Mouse (Mus musculus) retina, postnatal 7 days (tissue): ENCODE data around the gene Tspan13.

Experiments
- DNase-seq: peaks from one replicate; pipeline ENCODE4 v3.0.0-alpha.2; 2012; ENCODE audit warnings: low read depth, low spot score

Gene Tspan13

DNA sequence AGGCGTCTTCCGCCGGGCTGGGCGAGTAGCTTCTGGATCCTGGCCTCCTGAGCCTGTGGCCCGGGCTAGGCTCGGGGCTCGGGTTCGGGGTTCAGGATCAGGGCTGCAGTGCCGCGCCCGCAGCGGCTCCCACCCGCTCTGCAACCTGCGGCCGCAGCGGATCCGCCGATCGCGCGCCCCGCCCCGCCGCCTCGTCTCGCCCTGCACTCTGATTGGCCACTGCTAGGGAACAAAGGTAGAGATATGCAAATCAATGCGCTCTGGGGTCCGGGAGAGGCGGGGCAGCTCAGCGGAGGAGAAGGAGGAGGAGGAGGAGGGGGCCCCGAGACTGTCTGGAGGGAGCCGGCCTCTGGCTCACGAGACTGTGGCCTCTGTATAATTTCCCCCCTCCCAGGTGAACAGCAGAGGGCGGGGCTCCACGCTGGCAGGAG, at the start of gene Tspan13:
Gene Tspan13 (minus strand): TSS at position 153 of the 431 bp plus-strand sequence.
- peak; percentile 81 for DNase-seq

DNA sequence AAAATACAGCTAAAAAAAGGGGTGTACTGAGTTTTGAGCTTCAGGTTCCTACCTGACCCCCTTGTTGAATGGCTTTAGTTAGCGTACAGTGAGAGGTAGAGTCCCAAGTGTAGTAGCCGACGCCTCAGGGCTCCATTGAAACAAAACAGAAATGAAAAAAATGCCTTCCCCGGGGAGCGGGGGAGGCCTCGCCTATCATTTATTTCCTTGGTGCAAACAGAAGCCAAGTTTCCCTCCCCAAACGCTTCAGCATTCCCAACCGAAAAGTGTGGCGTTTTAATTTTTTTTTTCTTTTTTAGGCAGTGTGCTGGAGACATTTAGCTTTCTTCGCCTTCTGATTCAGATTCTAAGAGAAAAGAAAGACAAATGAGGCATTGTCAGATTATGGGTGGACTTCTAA, 49.7 kb upstream of the Tspan13 start:
- DNase-seq = no peak

DNA sequence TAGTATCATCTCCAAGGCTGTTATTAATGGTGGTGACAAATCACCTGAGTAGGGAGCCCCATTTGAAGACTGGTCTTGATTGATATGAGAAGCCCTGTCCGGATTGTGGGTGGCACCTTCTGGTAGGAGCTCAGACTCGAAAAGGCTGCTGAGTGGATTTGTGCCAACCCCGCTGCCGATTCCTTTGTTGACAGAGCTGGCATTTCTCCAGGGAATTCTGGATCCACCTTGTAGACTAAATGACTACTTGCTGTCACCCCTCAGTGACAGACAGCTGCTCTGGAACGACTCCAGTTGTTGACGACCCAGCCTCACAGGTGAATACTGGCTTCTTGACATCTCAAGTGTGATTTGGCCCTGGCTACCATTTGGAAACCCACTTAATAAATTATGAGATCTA, 46.9 kb upstream of the Tspan13 start:
- no peak for DNase-seq

DNA sequence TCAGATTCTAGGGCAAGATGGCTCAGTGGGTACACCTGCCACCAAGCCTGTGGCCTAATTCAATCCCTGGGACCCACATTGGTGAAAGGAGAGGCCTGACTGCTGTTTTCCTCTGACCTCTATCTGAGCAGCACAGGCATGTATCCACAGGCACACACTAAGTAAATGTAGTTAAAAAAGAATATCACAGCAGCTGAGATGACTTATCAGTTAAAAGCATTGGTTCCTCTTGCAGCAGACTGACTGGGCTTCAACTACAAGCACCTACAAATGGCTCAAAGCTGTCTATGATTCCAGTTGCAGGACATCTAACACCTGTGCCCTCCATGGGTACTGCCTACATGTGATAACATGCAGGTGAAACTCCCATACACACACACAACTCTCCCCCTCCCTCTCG, 46.5 kb upstream of the Tspan13 start:
- no peak for DNase-seq

DNA sequence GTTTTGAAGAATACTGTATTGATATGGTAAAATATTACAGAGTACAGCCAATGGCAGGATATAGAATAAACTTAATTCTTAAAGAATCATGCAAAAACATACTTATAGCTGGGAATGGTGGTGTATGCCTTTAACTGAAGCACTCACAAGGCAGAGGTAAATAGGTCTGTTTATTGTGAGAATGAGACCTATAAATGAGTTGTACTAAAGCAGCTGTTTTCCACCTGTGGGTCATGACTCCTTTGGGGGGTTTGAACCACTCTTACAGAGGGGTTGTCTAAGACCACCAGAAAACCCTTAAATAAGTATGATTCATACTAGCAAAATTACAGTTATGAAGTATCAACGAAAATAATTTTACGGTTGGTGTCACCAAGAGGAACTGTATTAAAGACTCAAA, 43.1 kb upstream of the Tspan13 start:
- DNase-seq = no peak

DNA sequence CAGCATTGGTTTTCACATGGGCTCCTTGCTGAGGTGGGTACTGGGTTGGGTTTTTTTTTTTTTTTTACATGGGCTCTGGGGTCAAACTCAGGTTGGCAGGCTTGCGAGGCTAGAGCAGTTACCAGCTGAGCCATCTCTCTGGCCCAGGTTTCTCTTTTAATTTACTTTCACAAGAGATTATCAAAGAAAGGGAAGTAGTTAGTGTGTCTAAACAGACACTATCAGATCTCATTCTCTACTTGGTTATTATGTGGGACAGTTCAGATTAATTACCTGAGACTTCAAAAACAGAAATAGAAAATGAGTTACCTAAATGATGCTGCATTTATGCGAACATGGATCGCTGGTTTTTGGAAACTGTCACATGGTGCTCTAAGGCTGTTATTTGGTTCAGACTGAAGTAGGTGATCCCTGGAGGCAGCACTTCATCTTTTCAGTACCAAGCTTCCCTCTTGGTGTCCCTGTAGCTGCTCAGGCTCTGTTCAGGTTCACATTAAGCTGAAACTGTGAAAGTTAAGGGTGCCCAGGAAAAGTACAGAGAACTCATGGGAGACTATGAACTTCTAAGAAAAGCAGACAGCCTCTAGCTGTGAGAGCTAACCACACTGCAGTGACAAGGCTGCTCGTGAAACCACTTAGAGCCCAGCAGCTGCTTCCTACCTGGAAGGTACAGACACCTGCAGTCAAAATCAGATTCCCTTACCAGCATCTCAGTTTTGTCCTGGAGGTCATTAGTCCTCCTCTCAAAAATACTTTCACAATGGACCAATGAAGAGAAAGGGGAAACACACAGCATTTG, 36.0 kb upstream of the Tspan13 start:
- DNase-seq = no peak

DNA sequence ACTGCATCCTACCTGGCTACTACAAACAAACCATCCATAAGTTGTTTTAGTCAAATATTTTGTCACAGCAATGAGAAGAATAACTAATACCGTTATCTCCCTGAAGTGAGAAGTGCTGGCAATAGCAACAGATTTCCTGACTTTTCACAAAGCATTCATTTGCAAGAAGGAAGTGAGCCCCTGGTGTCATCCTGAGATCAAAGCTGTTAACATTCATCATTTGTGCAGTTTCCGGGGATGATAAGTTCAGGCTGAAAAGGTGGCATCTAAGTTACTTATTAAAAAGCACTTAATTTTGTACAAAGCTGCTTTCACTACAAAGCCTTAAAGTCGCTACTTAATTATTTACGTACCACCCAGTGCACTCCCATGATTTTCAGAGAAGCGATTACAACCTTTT, 30.6 kb upstream of the Tspan13 start:
- no peak for DNase-seq

DNA sequence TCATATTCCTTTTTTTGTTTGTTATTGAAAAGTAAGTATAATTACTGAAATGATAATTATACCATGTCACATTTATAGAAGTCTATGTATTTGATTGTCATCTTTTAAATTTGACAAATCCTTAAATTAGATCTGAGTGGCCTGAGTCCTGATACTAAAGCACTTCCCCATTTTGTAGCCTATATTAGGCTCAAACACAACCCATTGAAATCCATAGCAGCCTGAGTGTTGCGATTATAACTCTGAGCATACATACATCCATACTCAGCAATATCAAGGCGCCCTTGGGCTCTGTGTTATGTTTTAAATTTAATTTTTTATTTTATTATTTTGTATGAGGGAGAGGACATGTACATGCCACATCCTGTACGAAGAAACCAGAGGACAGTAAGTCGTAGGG, 27.9 kb upstream of the Tspan13 start:
- no peak for DNase-seq

DNA sequence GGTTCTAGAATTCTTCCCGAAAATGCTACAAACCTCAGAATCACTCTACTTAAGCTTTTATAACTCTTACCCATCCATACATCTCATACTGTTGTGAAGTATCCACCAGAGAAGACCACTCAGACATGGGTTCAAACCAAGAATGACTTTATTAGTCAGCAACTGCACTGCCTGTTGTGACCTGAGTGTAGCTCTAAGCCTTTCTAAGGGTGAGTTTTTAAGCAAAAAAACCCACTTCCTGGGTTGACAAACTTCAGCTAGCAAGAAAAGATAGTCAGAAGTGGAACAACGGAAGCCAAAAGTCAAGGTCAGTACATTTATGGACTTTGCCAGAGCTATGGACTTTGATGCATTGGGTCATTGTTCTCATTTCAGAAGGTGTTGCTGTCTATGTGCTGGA, 25.2 kb upstream of the Tspan13 start:
- no peak for DNase-seq

DNA sequence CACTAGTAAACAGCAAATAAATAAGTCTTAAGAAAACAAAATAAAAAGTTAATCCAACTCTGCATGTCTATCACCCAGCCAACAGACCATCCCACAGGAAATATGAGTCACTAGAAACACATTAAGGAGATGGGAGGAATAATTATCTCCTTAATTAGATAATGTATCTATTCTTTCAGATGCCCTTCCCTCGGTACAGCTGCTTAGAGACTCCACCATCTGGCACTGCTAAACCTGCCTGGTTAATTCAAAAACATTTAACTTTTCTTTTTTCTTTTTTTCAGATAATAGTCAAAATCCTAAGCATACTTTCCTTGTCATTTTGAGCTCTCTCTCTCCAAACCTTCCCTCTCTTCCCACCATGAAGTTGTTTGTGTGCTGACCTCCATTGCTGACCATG, 23.6 kb upstream of the Tspan13 start:
- no peak for DNase-seq

DNA sequence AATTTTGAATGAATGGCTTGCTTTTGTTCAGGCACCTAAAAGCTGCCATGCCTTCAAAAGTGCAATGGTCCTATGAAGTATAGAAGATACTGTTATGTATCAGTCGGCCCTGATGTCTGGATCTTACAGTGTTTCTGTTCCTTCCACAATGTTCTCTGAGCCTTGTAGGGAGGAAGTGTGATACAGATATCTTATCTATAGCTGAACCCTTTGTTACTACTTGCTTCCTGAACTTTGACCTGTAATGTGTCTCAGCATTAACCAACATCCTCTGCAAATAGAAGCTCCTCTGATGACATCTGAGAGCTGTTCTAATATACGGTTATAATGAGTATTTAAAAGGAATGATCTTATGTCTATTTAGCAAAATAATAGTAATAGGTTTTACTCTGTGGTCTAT, 15.4 kb upstream of the Tspan13 start:
- no peak for DNase-seq

DNA sequence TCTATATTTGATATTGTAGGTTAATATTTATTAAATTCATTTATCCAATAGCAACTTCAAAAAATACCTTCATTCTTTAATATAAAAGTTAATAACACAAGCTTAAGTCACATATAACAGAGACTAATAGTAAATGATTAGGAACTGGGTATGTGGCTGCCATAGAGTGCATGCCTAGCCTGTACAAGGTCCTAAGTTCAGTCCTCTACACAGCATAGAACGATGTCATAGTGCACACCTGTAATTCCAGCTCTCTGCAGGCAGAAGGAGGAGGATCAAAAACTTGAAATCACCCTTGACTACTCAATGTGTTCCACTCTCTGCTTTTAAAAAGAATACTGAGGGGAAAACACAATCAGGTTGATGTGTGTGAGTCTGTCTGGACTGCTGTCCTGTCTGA, 8.0 kb upstream of the Tspan13 start:
- DNase-seq = no peak

DNA sequence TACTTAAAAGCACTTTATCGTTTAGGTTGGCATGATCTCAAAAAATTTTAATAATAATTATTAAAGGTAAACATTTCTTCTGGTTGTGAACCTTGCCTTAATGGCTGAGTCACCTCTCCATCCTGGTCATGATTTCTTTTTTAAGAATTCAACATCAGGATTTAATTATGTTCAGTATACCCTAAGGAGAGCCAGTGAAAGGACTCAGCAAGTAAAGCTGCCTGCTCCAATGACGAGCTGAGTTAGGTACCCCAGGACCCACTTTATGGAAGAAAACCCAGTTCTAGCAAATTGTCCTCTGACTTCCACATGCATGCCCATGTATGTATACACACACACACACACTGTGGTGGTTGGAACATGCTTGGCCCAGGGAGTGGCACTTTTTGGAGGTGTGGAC, 5.3 kb upstream of the Tspan13 start:
- DNase-seq = no peak

DNA sequence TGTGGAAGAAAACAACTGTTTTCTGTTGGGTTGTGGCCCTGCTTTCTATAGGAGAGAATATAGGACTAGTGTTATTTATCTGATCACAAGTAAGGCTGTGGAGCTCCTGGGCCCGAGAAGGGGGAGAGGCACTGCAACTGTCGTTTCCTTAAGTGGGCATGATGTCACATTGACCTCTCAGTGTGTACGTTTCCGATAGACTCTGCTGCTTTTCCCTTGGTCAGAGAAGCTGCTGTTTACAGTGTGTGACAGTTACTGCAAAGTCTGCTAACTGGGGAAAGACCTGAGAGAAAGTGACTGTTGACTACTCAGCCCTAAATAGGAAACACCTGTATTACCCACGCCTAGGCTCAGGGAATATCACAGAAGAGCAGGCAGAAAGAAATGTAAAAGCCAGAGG, 3.9 kb upstream of the Tspan13 start:
- DNase-seq = no peak

DNA sequence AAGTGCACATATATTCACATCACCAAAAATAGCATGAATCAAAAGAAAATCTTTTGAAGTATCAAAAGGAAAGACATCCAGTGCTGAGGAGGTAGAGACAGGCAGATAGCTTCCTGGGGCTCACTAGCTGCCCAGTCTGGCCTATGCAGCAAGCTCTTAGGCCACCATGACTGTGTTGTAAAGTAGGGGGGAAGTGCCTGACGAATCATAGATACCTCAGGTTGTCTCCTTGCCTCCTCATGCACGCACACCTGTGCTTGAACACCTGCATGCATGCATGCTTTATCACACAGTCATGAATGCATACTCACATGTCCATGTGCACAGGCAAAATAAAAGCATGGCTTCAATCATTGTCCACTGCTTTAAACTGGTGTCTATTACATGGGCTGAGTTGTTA, 2.4 kb upstream of the Tspan13 start:
- no peak for DNase-seq

DNA sequence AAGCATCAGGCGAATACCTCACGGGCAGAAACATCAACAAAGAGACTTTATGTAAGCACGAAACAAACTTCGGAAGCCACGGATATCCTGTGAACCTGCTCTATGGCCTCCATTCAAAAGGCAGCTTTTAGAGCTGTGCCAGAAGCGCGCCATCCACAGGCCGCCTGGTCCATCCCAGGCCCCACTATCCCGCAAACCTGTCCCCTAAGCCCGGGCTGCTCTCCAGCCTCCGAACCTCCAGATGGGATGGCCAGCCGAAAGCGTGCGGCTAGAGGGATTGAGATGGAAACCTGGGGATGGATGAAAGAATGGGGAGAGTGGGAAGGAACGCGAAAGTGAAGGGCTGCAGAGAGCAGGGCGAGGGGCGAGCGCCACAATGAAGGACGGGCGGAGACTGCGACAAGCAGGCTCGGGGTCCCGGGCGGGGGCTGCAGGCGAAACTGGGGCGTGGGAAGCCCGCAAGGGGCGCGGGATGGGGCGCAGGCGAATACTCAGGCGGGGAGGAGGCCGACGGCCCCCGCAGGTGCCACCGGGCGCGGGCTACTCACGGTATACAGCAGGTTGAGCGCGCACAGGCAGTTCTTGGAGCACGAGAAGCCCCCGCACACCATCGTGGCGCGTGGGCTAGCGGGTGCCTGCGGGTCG, 475 bp downstream of the Tspan13 start:
- no peak for DNase-seq

DNA sequence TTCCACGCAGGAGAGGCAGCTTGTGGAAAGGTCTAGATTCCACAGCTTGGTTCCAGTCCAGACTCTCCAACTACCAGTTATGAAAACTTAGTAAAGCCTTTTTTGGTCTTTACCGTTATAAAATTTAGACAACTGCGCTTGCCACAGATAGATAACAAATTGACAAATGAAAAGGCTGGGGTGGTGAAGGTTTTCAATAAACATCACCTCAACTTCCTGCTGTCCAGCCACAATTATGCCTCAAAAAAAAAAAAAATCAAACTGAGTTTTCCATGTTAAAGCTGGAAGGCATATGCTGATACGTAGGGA, 1.1 kb downstream of the Tspan13 start:
- no peak for DNase-seq

DNA sequence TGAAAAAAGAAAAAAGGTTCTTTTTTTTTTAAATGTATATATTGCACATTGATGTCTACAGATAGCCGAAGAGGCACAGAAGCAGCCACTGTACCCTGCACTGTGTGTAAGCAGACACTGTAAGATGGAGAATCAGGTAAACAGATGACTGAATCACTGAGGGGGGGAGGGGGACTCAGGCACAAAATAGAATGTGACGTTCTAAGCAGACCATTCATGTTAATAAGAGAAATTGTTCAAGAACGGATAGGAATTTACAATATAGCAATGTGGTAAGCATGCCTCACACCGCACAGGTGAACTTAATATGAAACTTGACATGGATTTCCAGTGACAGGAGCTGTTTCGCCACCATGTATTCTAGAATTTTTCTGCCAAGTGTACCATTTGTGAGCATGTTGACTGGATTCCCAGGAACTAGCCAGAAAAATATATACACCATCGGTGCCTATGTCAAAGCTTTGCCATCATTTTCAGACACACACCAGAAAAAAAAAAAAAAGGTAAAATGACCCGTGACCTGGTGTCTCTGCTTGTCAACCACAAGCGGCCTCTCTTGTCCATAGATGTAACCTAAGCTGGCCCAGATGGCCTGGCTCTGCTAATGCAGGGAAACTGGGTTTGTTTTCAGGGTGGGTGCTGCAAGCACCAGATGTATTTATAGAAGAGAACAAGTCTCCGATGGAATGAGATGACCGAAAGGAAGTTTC, 1.6 kb downstream of the Tspan13 start:
- no peak for DNase-seq

DNA sequence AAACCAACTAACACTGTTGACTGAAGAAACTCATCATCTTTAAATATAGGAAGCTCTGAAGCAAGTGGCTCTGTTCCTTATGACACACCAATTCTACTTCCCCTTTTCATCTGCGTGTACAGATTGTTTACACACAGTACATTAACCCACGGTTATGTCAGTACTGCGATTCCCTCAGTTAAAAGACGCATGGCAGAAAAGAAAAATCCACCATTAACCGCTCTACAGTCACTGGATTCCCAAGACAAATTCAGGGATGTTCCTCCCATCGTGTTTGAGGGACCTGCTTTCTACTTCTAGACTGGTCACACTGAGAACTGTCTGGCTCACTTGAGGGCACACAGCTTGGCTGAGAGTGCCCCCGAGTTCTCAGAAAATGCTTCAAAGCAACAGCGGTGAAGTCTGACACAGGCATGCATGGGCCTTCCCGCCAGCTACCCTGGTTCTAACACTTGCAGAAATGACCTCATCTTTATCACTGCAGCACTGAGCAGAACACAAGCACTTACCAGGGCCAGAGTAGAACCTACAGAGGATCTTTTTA, 2.7 kb downstream of the Tspan13 start:
- DNase-seq = no peak

DNA sequence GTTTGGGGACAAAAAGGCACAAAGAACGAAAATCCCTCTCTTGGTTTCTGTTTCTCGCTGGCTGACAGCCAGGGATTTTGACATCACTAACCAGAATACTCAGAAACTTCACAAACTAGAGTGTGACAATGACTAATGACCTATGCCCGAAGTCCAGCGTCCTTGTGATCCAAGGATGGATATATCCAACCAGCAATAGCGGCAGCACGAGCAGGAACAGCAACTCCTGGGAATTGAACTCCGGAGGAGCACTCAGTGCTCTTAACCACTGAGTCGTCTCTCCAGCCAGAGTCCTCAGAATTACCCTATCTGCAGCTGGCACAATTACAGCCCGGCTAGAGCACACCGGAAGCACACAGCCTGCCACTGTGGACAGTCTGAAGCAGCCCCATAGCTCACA, 5.5 kb downstream of the Tspan13 start:
- no peak for DNase-seq

DNA sequence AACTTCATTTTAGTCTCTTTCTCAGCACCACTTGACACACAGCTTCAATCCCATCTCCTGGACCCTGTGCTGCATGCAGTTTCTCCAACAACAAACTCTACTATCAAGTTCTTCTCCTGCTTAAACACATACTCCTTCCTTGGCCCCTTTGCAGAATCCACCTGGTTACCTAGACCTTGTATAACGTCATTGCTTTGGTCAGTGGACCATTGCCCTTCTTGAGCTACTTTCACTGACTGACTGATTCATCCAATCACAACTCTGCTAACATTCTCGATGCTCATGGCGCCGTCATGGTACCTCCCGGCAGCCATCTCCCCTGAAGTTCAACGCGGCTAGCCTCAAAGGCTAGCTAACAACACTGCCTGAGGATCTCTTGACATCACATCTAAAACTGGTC, 6.2 kb downstream of the Tspan13 start:
- no peak for DNase-seq

DNA sequence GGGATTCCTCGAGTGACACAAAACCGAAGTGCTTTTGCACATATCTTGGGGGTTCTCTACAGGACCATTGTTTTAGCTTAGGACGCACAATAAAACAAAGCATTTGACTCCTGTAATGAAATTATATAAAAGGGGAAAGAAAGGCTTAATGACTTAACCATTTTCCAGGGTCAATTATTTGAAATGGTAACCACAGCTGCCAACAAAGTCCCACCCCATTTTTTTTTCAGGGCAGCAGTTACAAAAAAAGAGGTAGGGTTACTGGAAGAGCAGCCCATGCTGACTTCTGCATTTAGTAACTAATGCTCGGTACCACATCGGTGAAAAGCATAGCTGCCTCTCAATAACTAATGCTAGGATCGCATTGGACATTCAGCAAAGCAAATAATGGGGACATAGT, 6.8 kb downstream of the Tspan13 start:
- no peak for DNase-seq

DNA sequence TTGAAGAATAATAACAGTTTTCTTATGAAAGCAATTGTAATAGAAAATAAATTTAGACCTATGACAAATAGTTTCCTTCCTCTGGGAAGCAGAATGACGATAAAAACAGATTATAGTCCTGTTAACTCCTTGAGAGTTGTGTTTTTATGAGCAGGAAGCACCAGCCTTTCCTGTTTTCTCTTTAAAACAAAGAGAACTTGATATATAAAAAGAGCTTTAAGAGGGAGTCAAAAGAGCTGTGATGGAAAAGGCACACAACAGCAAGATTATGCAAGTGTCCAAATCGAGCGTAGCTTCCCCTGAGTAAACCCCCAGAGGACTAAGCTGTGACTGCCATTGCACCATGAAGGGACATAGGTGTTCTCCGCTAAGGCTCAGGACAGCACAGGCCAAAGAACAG, 9.9 kb downstream of the Tspan13 start:
- DNase-seq = no peak
